Mouse (Mus musculus) c-Kit-negative CD71-positive TER-119-positive erythroid progenitor cells, embryonic 14.5 days (primary cell): ENCODE results near the gene Kat6b.
"Not testable (repeated sequence)": the region's sequence is repeated elsewhere in the genome, so short reads cannot be mapped to it uniquely, and the experiment has no call there.

ENCODE experiments used
- DNase-seq: peaks from one replicate; pipeline ENCODE4 v3.0.0-alpha.2; 2013; ENCODE audit warnings: low read depth, low spot score

Gene Kat6b

GRCm38 (mm10) chr14:21481231-21481630 is at the start of gene Kat6b:
Kat6b (plus strand) TSS chr14:21481434.
- no peak for DNase-seq

GRCm38 (mm10) chr14:21433415-21433814 is 47.8 kb upstream of the Kat6b start:
- no peak for DNase-seq

GRCm38 (mm10) chr14:21433995-21434394 is 47.2 kb upstream of the Kat6b start:
- no peak for DNase-seq

GRCm38 (mm10) chr14:21434686-21435085 is 46.5 kb upstream of the Kat6b start:
- no peak for DNase-seq

GRCm38 (mm10) chr14:21439785-21440184 is 41.4 kb upstream of the Kat6b start:
- DNase-seq = no peak

- DNase-seq = no peak
These were observed 40.7 kb upstream of the Kat6b start for GRCm38 (mm10) chr14:21440526-21440925.

- no peak for DNase-seq
These were observed 39.3 kb upstream of the Kat6b start for GRCm38 (mm10) chr14:21441772-21442533.

- no peak for DNase-seq
These were observed 28.7 kb upstream of the Kat6b start for GRCm38 (mm10) chr14:21452581-21452980.

GRCm38 (mm10) chr14:21453896-21454295 is 27.3 kb upstream of the Kat6b start:
- no peak for DNase-seq

GRCm38 (mm10) chr14:21455654-21456350 is 25.4 kb upstream of the Kat6b start:
- DNase-seq = no peak

GRCm38 (mm10) chr14:21456526-21456925 is 24.7 kb upstream of the Kat6b start:
- no peak for DNase-seq

GRCm38 (mm10) chr14:21457876-21458275 is 23.4 kb upstream of the Kat6b start:
- DNase-seq = no peak

GRCm38 (mm10) chr14:21458696-21459095 is 22.5 kb upstream of the Kat6b start:
- DNase-seq = no peak

- DNase-seq = no peak
These were observed 22.1 kb upstream of the Kat6b start for GRCm38 (mm10) chr14:21459163-21459562.

- no peak for DNase-seq
These were observed 18.8 kb upstream of the Kat6b start for GRCm38 (mm10) chr14:21462398-21462797.

- DNase-seq = no peak
These were observed 18.0 kb upstream of the Kat6b start for GRCm38 (mm10) chr14:21463117-21463712.

GRCm38 (mm10) chr14:21470386-21470785 is 10.8 kb upstream of the Kat6b start:
- no peak for DNase-seq

GRCm38 (mm10) chr14:21471975-21472374 is 9.3 kb upstream of the Kat6b start:
- no peak for DNase-seq

- DNase-seq = not testable (repeated sequence)
These were observed 6.6 kb upstream of the Kat6b start for GRCm38 (mm10) chr14:21474593-21475132.

- no peak for DNase-seq
These were observed 4.1 kb upstream of the Kat6b start for GRCm38 (mm10) chr14:21477181-21477580.

- no peak for DNase-seq
These were observed 1.7 kb upstream of the Kat6b start for GRCm38 (mm10) chr14:21479566-21479965.

- no peak for DNase-seq
These were observed 1.0 kb upstream of the Kat6b start for GRCm38 (mm10) chr14:21480191-21480590.
